Mouse (Mus musculus): ENCODE results near the gene Tcp1. TPM values are rescaled to one million over a fixed set of nuclear protein-coding genes. Genes with fewer than 3 reads are reported as not detected.
A peak's percentile ranks its signal among the peaks of the same experiment; 100 is the strongest.
"Not testable (repeated sequence)": the region's sequence is repeated elsewhere in the genome, so short reads cannot be mapped to it uniquely, and the experiment has no call there.

Tcp1 gene
- 100 to 1,000 TPM; 208 to 230 TPM for total RNA-seq (2021)
- 27.8 and 34.9 TPM in 2 replicates for polyA plus RNA-seq (2012; rRNA removed)
- long read RNA-seq, transcript Tcp1-209 (12 exons, 2,446 nt) = major isoform, 172 of 200 reads
- long read RNA-seq, partial matches to known transcripts = 21 of 200 reads
- long read RNA-seq, other reads (novel, unspliced or antisense) = 0 of 200 reads

- no peak for DNase-seq
Observed at GRCm38 (mm10) chr17:12915488-12915880, at the start of gene Tcp1. Gene Tcp1 (plus strand): TSS chr17:12915701.

- DNase-seq = no peak
Observed at GRCm38 (mm10) chr17:12866853-12867252, 48.6 kb upstream of the Tcp1 start.

GRCm38 (mm10) chr17:12868043-12868442, 47.5 kb upstream of the Tcp1 start, which contains the start of gene Mas1:
Gene Mas1 (minus strand): TSS chr17:12868143.
- DNase-seq = no peak

GRCm38 (mm10) chr17:12868640-12869039, 46.9 kb upstream of the Tcp1 start:
- no peak for DNase-seq

- no peak for DNase-seq
Observed at GRCm38 (mm10) chr17:12872275-12873028, 43.0 kb upstream of the Tcp1 start.

GRCm38 (mm10) chr17:12875734-12876133, 39.8 kb upstream of the Tcp1 start, which contains the start of gene Mrgprh:
Gene Mrgprh (plus strand): TSS chr17:12876034.
- DNase-seq = no peak

- DNase-seq = peak; percentile 80
Observed at GRCm38 (mm10) chr17:12880178-12880577, 35.3 kb upstream of the Tcp1 start.

GRCm38 (mm10) chr17:12881216-12881615, 34.3 kb upstream of the Tcp1 start:
- DNase-seq = no peak

- no peak for DNase-seq
Observed at GRCm38 (mm10) chr17:12886620-12887019, 28.9 kb upstream of the Tcp1 start.

GRCm38 (mm10) chr17:12887021-12887775, 28.3 kb upstream of the Tcp1 start:
- no peak for DNase-seq

GRCm38 (mm10) chr17:12891054-12891453, 24.4 kb upstream of the Tcp1 start:
- DNase-seq = no peak

- no peak for DNase-seq
Observed at GRCm38 (mm10) chr17:12892033-12892432, 23.5 kb upstream of the Tcp1 start.

- no peak for DNase-seq
Observed at GRCm38 (mm10) chr17:12897674-12898073, 17.8 kb upstream of the Tcp1 start.

GRCm38 (mm10) chr17:12898607-12899006, 16.9 kb upstream of the Tcp1 start:
- DNase-seq = not testable (repeated sequence)

- DNase-seq = no peak
Observed at GRCm38 (mm10) chr17:12902291-12902690, 13.2 kb upstream of the Tcp1 start.

GRCm38 (mm10) chr17:12903372-12904333, 11.8 kb upstream of the Tcp1 start:
- no peak for DNase-seq

- no peak for DNase-seq
Observed at GRCm38 (mm10) chr17:12904349-12904748, 11.2 kb upstream of the Tcp1 start.

- no peak for DNase-seq
Observed at GRCm38 (mm10) chr17:12905810-12906209, 9.7 kb upstream of the Tcp1 start.

- DNase-seq = no peak
Observed at GRCm38 (mm10) chr17:12906436-12906835, 9.1 kb upstream of the Tcp1 start.

GRCm38 (mm10) chr17:12909361-12910280, 5.9 kb upstream of the Tcp1 start, which contains the start of gene Pnldc1:
Gene Pnldc1 (minus strand): TSS chr17:12910230.
- DNase-seq = peak; percentile 33
